Mouse (Mus musculus) lung, postnatal 4 days (tissue): ENCODE measurements around the gene Fermt1.

Experiments
- DNase-seq, 2 experiments: peaks; one replicate each; pipeline ENCODE4 v3.0.0; 2021

The Fermt1 gene

GRCm38 (mm10) chr2:132914785-132915184 is 30.9 kb downstream of the Fermt1 start:
- DNase-seq: no peak

- DNase-seq: peak in 1 of 2 experiments; percentile 24
Observed at GRCm38 (mm10) chr2:132906763-132907162, 38.9 kb downstream of the Fermt1 start.

GRCm38 (mm10) chr2:132904961-132905360 is 40.7 kb downstream of the Fermt1 start:
- DNase-seq: no peak

- DNase-seq: peak in 1 of 2 experiments; percentile 41
Observed at GRCm38 (mm10) chr2:132903498-132903897, 42.2 kb downstream of the Fermt1 start.

GRCm38 (mm10) chr2:132902056-132902455 is 43.6 kb downstream of the Fermt1 start:
- DNase-seq: no peak

GRCm38 (mm10) chr2:132901636-132902035 is 44.1 kb downstream of the Fermt1 start:
- no peak for DNase-seq

GRCm38 (mm10) chr2:132900596-132900995 is 45.1 kb downstream of the Fermt1 start:
- DNase-seq: no peak

GRCm38 (mm10) chr2:132898211-132898610 is 47.5 kb downstream of the Fermt1 start:
- no peak for DNase-seq

- no peak for DNase-seq
Observed at GRCm38 (mm10) chr2:132893826-132894225, 51.9 kb downstream of the Fermt1 start.

GRCm38 (mm10) chr2:132885312-132885711 is 60.4 kb downstream of the Fermt1 start:
- no peak for DNase-seq

- DNase-seq: no peak
Observed at GRCm38 (mm10) chr2:132884303-132884967, 61.3 kb downstream of the Fermt1 start.

- no peak for DNase-seq
Observed at GRCm38 (mm10) chr2:132880844-132881645, 64.7 kb downstream of the Fermt1 start, which contains the start of gene Lrrn4. TSS of gene Lrrn4 (minus strand) at chr2:132880891.

GRCm38 (mm10) chr2:132879261-132880044 is 66.3 kb downstream of the Fermt1 start:
- peak; percentile 18 to 47 for DNase-seq

GRCm38 (mm10) chr2:132876991-132877390 is 68.7 kb downstream of the Fermt1 start:
- no peak for DNase-seq

GRCm38 (mm10) chr2:132873657-132874326 is 71.9 kb downstream of the Fermt1 start:
- DNase-seq: no peak

GRCm38 (mm10) chr2:132871663-132872062 is 74.0 kb downstream of the Fermt1 start:
- DNase-seq: no peak

- no peak for DNase-seq
Observed at GRCm38 (mm10) chr2:132870286-132870685, 75.4 kb downstream of the Fermt1 start.

- no peak for DNase-seq
Observed at GRCm38 (mm10) chr2:132869682-132870081, 76.0 kb downstream of the Fermt1 start.

GRCm38 (mm10) chr2:132867521-132867920 is 78.2 kb downstream of the Fermt1 start:
- DNase-seq: no peak

GRCm38 (mm10) chr2:132863325-132863724 is 82.4 kb downstream of the Fermt1 start:
- no peak for DNase-seq

GRCm38 (mm10) chr2:132861456-132861855 is 84.2 kb downstream of the Fermt1 start:
- no peak for DNase-seq

- DNase-seq: no peak
Observed at GRCm38 (mm10) chr2:132860435-132860834, 85.3 kb downstream of the Fermt1 start.

- DNase-seq: no peak
Observed at GRCm38 (mm10) chr2:132856333-132856732, 89.4 kb downstream of the Fermt1 start.
